Mouse (Mus musculus): ENCODE results near the gene Gm10770.
"Not testable (repeated sequence)": the region's sequence is repeated elsewhere in the genome, so short reads cannot be mapped to it uniquely, and the experiment has no call there.

The Gm10770 gene

DNA sequence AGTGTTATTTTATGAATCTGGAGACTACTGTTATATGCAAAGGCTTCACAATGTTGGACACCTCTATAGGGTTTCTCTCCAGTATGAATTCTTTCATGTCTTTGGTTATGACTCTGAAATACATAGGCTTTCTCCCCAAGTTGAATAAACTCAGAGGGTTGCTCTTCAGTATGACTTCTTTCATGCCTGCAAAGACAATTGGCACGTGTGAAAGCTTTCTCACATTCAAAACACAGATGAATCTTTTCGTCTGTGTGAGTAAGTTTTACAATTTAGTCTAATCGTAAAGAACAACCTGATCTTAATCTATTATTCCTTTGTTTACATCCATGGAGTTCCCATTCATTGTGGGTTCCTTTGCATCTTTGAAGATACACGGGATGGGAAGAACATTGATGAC is at the start of gene Gm10770:
Gene Gm10770 (minus strand): TSS at position 101 of the 400 bp plus-strand sequence.
- not testable (repeated sequence) for DNase-seq (ENCODE audit: low read depth, low spot score)

DNA sequence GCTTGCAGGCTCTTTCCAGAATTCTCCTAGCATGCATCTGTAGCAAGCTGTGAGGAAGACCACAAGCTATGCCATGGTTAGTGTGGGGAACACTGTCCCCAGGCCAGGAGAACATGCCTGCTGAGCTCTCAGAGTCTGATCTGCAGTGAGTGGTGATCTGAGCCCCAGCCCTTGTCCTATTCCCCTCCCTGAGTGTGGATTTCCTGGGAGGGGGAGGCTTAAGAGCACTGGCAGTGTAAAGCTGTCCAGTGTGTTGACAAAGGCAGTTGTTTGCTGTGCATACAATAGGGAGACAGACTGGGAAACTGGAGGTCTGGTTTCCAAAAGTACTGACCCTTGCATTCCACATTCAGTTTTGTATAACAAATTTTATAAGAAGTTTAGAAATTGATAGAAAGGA is 43.8 kb upstream of the Gm10770 start:
- DNase-seq (ENCODE audit: low read depth, low spot score): not testable (repeated sequence)

DNA sequence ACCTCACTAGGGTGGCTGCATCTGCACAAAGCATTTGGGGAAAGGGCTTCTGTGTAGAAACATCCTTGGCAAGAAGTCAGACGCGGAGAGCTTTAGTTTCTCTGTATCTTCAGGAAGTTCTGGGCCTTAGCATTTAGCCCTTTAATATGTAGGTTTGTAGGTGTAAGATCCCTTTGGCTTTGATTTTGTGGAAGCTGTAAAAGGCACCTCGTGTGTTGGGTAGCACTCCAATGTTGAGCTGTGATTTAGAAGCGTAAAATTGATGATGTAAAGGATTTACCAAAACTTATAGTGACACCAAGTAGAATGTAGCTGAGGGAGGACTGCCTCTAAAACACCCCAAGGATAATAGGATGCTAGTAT is 38.9 kb upstream of the Gm10770 start:
- DNase-seq (ENCODE audit: low read depth, low spot score): not testable (repeated sequence)

DNA sequence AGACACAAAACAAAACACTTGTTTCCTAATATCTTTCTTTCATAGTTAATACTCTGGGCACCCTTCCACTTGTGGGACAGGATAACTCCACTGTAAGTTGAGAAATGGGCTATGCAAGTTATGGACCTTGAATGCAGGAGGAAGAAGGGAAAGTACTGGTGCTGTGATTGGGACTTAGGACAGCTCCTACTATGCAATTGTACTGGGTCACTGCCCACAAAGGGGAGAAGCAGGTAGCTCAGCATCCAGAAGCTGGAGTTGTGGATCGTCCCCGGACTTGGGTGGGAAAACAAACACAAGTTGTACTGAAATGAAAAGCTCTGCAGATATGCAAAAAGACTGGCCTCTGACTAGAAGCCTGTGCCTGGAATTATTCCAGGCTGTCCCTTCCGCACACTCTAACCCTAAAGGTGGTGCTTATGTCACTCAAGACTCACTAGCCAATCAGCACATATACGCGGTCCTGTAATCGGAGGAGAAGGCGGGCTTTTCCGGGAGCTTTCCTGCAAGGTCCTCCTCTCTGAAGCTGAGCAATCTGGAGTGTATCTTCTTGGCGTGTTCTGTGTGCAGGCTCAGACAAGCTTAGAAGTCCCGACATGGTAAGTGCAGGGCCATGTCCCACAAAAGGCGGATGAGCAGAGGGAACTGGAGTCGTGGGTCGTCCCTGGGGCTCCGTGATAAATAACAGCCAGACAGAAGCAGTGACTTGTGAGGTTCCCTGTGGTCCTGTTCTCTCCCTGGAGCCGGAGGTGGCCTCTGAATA is 38.3 kb upstream of the Gm10770 start, which contains the start of gene Zfp937:
Gene Zfp937 (plus strand): TSS at position 474 of the 763 bp plus-strand sequence.
- peak; percentile 35 for DNase-seq (ENCODE audit: low read depth, low spot score)

DNA sequence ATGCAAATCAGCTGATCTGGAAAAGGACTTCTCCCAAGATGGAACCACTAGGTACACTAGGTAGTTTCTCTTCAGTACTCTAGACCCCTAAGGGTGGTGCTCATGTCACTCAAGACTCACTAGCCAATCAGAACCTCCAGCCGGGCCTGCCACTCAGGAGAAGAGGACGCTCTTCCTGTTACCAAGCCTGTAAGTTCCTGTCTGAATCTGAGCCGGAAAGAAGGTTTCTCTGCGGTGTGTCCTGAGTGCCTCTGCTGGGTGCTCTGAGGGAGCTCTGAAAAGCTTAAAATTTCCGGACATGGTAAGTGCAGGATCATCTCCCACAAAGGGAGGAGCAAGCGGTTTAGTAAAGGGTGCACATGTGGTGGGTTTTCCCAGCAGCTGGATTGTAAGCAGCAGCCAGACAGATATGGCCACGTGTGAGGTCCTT is 2.1 kb upstream of the Gm10770 start, which contains the start of gene Gm14139:
Gene Gm14139 (plus strand): TSS at position 186 of the 430 bp plus-strand sequence.
- peak; percentile 17 for DNase-seq (ENCODE audit: low read depth, low spot score)

DNA sequence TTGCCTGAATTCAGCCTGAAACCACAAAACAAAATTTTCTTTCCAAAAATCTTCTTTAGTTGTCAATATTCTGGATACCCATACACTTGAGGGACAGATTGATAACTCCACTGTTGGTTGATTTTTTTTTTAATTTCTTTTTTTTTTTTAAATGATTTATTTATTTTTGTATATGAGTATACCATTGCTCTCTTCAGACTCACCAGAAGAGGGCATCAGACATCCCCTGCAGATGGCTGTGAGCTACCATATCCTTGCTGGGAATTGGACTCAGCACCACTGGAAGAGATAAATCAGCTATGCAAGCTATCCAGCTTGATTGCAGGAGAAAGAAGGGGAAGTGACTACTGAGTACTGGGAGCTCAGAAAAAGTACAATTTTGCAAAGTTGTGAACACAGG is 1.6 kb upstream of the Gm10770 start:
- DNase-seq (ENCODE audit: low read depth, low spot score): peak; percentile 8

DNA sequence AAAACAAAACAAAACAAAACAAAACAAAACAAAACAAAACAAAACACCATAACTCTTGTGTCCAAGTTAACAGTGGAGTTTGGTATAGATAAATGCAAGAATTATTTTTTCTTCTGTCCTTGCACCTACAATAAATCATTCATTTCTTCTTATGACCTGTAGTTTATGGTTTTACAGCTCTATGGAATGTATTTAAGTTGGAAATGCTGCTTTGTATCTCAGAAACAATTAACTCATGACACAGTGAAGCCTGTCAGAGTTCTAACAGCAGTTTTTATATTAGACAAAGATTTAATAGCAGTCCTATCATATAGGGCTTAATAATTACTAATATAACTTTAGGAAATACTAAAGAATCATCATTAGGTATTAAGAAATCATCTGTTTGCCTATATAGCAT is 5.6 kb downstream of the Gm10770 start:
- no peak for DNase-seq (ENCODE audit: low read depth, low spot score)

DNA sequence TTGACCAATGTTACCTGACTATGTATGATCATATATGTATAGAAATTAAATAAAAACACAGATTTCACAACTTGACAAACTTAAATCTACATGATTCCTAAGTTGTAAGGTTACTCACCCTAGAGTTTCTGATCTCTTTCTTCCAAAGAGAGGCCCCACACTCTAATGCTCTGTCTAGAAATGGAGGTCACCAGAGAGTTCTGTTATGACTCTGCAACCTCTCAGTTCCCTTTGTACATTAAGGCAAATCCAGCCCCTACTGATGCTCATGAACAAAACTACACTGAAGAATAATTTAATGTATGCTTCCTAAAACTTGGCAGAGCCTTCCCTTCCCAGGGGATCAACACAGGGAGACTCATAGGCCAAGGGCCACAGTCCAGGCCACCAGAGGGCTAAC is 12.8 kb downstream of the Gm10770 start:
- DNase-seq (ENCODE audit: low read depth, low spot score): no peak

DNA sequence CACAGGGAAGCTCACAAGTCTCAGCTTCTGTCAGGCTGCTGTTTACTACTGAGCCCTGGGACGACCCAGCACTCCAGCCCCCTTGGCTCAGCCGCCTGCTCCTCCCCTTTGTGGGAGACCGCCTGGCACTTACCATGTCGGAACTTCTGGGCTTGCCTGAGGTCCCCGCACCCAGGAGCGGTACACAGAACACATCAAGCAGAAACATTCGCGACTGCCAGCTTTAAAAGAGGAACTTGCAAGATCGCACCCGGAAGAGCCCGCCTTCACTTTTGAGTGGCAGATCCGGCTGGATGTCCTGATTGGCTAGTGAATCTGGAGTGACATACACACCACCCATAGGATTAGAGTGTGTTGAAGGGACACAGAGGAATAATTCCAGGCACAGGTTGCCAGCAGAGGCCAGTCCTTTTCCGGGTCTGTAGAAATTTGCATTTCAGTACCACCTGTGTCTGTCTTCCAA is 43.0 kb downstream of the Gm10770 start, which contains the start of gene Zfp120:
Gene Zfp120 (minus strand): TSS at position 274 of the 463 bp plus-strand sequence.
- DNase-seq (ENCODE audit: low read depth, low spot score): peak; percentile 92

DNA sequence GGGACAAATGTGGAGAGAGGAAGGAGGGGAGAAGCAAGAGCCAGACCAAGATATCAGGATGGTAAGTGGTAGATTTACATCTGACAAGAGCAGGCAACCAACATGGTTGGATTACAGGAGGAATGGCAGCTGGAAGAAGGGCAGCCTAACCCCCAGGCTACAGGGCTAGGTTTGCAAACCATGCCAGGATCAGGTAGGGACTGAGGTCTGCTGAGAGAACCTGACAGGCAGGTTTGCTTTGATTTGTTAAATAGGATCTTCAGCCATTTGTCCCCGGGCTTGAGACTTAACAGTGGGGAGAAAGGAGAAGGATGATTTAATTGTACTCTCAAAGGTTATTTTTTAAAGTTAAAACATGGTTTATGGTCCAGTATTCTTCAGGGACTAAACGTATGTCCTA is 46.7 kb downstream of the Gm10770 start:
- DNase-seq (ENCODE audit: low read depth, low spot score): no peak

DNA sequence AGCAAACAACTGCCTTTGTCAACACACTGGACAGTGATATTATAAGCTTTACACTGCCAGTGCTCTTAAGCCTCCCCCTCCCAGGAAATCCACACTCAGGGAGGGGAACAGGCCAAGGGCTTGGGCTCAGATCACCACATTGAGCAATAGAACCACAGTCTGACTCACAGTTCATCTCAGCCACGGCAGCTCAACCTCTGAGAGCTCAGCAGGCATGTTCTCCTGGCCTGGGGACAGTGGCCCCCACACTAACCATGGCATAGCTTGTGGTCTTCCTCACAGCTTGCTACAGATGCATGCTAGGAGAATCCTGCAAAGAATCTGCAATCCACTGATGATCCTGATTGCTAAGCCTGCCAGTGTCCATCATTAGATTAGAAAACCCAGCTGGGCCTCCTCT is 47.5 kb downstream of the Gm10770 start:
- not testable (repeated sequence) for DNase-seq (ENCODE audit: low read depth, low spot score)
